Mouse (Mus musculus): ENCODE data around the gene Prr5l. TPM values are rescaled to one million over a fixed set of nuclear protein-coding genes. Genes with fewer than 3 reads are reported as not detected.

The Prr5l gene
- polyA plus RNA-seq, 1 experiment from 2014 or later: 6.3 TPM

DNA sequence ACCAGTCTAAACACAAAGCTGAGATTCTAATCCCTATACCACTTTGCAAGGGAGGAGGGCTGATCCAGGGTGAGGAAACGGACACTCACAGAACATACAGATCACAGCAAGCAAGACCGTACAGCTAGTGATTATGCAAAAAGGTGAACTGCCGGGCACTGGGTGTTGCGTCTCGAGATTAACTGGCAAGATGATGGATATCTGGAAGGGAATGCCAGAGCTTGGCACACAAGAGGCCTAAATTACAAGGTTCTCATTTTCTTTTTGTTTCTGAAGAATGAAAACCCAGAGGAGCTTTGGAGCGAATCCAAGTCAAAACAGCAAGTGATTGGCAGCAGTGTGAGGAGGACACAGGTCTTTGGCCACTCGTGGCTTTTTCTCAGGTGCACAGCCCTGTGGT lies 28.0 kb downstream of the Prr5l start:
- Histone ChIP-seq H3K36me3 (ENCODE audit: control insufficient read depth, insufficient read depth, low read length) (no peaks in the 10 kb centered on the region), H3K4me3 (ENCODE audit: low read length) (no peak overlapping the region), H3K4me1 (ENCODE audit: control insufficient read depth, insufficient read depth, low read depth, low read length) (no peaks in the 10 kb centered on the region), H3K27me3 (replicated peaks; ENCODE audit: control insufficient read depth, insufficient read depth, low read length) (no peaks in the 10 kb centered on the region), H3K4me2 (ENCODE audit: low read length) (no peak overlapping the region), H3K9me3 (ENCODE audit: control insufficient read depth, low read length) (no peaks in the 10 kb centered on the region), H3K27ac (ENCODE audit: low read depth, low read length) (no peak overlapping the region), H3K9ac (ENCODE audit: low read depth, low read length) (no peak overlapping the region)
- no peak for ATAC-seq
- WGBS: 61% methylated on average over 7 of the region's 7 CpGs

DNA sequence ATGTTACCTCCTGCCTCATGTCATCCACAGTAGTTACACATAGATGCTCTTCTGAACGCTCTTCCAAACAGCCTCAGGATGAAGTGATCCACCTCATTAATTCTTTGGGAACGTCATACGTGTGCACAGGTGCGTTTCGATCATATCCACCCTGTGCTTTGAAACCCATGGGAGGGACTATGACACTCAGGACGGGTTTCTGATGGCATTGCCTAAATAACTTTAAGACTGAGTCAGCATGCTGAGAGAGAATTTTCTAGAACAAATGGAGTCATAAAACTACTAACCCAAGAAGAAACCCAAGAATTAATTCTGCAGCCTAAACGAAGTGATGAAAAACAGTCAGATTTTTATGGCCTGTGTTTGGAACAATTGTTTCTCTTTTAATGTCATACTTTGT lies 40.1 kb downstream of the Prr5l start:
- Histone ChIP-seq H3K9ac (ENCODE audit: low read depth, low read length) (no peak overlapping the region), H3K27ac (ENCODE audit: low read depth, low read length) (no peak overlapping the region), H3K4me2 (ENCODE audit: low read length) (no peak overlapping the region), H3K9me3 (ENCODE audit: control insufficient read depth, low read length) (no peaks in the 10 kb centered on the region), H3K27me3 (replicated peaks; ENCODE audit: control insufficient read depth, insufficient read depth, low read length) (no peaks in the 10 kb centered on the region), H3K36me3 (ENCODE audit: control insufficient read depth, insufficient read depth, low read length) (no peaks in the 10 kb centered on the region), H3K4me1 (ENCODE audit: control insufficient read depth, insufficient read depth, low read depth, low read length) (no peaks in the 10 kb centered on the region), H3K4me3 (ENCODE audit: low read length) (no peak overlapping the region)
- 85% methylated on average over 7 of the region's 7 CpGs for WGBS
- ATAC-seq: no peak

- no peak for ATAC-seq
- no peak overlapping the region for H3K4me2 ChIP-seq (ENCODE audit: low read length)
- no peaks in the 10 kb centered on the region for H3K4me1 ChIP-seq (ENCODE audit: control insufficient read depth, insufficient read depth, low read depth, low read length)
- H3K9me3 ChIP-seq (ENCODE audit: control insufficient read depth, low read length): no peaks in the 10 kb centered on the region
- no peaks in the 10 kb centered on the region; the same call in 1 of the 2 replicates for H3K27me3 ChIP-seq (replicated peaks; ENCODE audit: control insufficient read depth, insufficient read depth, low read length)
- 90% methylated on average over 9 of the region's 9 CpGs for WGBS
- H3K4me3 ChIP-seq (ENCODE audit: low read length): no peak overlapping the region
- no peak overlapping the region for H3K9ac ChIP-seq (ENCODE audit: low read depth, low read length)
- no peaks in the 10 kb centered on the region for H3K36me3 ChIP-seq (ENCODE audit: control insufficient read depth, insufficient read depth, low read length)
- no peak overlapping the region for H3K27ac ChIP-seq (ENCODE audit: low read depth, low read length)
Observed at GRCm38 (mm10) chr2:101834816-101835523, 47.9 kb downstream of the Prr5l start.

GRCm38 (mm10) chr2:101832361-101832760 lies 50.5 kb downstream of the Prr5l start:
- Histone ChIP-seq H3K4me2 (ENCODE audit: low read length) (no peak overlapping the region), H3K4me1 (ENCODE audit: control insufficient read depth, insufficient read depth, low read depth, low read length) (no peaks in the 10 kb centered on the region), H3K9me3 (ENCODE audit: control insufficient read depth, low read length) (no peaks in the 10 kb centered on the region), H3K36me3 (ENCODE audit: control insufficient read depth, insufficient read depth, low read length) (no peaks in the 10 kb centered on the region), H3K27ac (ENCODE audit: low read depth, low read length) (no peak overlapping the region), H3K27me3 (replicated peaks; ENCODE audit: control insufficient read depth, insufficient read depth, low read length) (no peaks in the 10 kb centered on the region; the same call in 1 of the 2 replicates), H3K9ac (ENCODE audit: low read depth, low read length) (no peak overlapping the region), H3K4me3 (ENCODE audit: low read length) (no peak overlapping the region)
- no peak for ATAC-seq
- WGBS: 83% methylated on average over 9 of the region's 9 CpGs

DNA sequence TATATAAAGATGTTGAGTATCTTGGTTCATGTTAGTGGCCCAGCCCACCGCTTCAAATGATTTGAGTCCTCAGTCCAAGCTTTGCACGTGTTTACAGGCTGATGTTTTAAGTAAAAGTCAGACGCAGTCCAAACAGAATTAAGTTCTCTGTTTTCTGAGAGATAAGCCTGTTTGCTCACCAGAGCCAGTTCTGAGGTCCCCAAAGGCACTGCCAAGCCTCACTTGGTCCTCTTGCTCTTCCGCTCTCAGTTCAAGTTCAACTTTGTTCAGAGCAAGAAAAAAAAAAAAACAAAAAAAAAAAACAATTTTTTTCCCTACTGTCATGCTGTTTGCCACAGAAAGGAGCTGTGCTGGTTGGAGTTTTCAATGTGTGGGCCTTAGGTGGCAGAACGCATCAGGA lies 51.0 kb downstream of the Prr5l start:
- no peak for ATAC-seq

DNA sequence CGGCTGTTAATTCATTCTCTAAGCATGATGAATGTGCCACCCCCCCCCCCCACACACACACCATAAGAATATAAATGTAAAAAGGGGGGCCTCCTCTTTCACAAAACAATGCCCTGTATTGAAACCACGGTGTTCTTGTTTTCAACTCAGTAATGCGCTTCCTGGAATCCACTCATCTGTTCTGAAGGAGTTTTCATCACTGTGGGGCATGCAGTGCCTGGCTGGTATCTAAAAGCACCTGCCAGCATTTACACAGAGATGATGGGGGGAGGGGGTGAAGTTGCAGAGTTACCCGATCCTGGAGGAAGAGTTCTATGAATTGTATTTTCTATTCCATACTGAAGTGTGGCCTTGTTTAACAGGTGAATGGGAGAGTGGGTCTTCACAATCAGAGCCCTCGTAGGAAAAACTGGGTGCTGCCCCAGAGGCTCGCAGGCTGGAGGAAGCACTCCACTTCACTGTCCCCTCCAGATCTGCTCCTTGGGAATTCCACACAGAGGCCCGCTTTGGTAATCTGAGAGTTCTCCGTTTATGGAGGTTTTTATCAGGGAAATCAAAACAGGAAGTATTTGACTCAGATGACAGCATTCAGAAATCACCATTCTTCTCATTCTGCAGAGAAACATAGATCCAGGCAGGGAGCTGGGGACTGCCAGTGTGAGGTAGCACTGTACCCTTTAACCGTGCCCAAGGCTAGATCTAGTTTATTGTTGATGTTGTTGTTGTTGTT lies 52.5 kb downstream of the Prr5l start:
- Histone ChIP-seq H3K9ac (ENCODE audit: low read depth, low read length) (no peak overlapping the region), H3K4me1 (ENCODE audit: control insufficient read depth, insufficient read depth, low read depth, low read length) (no peaks in the 10 kb centered on the region), H3K27me3 (replicated peaks; ENCODE audit: control insufficient read depth, insufficient read depth, low read length) (no peaks in the 10 kb centered on the region), H3K36me3 (ENCODE audit: control insufficient read depth, insufficient read depth, low read length) (no peaks in the 10 kb centered on the region), H3K4me3 (ENCODE audit: low read length) (no peak overlapping the region), H3K9me3 (ENCODE audit: control insufficient read depth, low read length) (no peaks in the 10 kb centered on the region), H3K27ac (ENCODE audit: low read depth, low read length) (no peak overlapping the region), H3K4me2 (ENCODE audit: low read length) (no peak overlapping the region)
- no peak for ATAC-seq
- WGBS: 50% methylated on average over 9 of the region's 9 CpGs

More for the DNA sequence above, 51.0 kb downstream of the Prr5l start:
- Histone ChIP-seq H3K4me2 (ENCODE audit: low read length) (no peak overlapping the region), H3K4me3 (ENCODE audit: low read length) (no peak overlapping the region), H3K9ac (ENCODE audit: low read depth, low read length) (no peak overlapping the region), H3K27me3 (replicated peaks; ENCODE audit: control insufficient read depth, insufficient read depth, low read length) (no peaks in the 10 kb centered on the region; the same call in 1 of the 2 replicates), H3K36me3 (ENCODE audit: control insufficient read depth, insufficient read depth, low read length) (no peaks in the 10 kb centered on the region), H3K27ac (ENCODE audit: low read depth, low read length) (no peak overlapping the region), H3K9me3 (ENCODE audit: control insufficient read depth, low read length) (no peaks in the 10 kb centered on the region), H3K4me1 (ENCODE audit: control insufficient read depth, insufficient read depth, low read depth, low read length) (no peaks in the 10 kb centered on the region)
- 90% methylated on average over 5 of the region's 5 CpGs for WGBS

DNA sequence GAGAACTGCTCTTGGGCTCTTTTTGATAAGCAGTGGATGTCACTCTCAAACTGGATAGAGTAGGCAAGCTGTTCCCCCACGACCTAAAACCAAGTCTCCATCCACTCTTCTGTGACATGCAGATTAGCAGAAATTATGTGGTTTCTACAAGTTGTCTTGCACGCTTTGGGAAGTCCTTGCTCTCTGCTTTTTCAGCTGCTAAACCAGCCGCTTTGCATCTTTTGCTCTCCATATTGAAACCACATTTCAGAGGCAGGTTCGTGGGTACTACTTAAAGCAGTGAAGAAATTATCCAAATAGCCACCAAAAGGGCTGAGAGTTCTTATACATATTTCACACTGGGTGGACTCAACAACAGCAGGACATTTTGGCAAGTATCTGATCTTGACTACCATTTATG lies 53.8 kb downstream of the Prr5l start:
- Histone ChIP-seq H3K9me3 (ENCODE audit: control insufficient read depth, low read length) (no peaks in the 10 kb centered on the region), H3K4me3 (ENCODE audit: low read length) (no peak overlapping the region), H3K4me2 (ENCODE audit: low read length) (no peak overlapping the region), H3K27me3 (replicated peaks; ENCODE audit: control insufficient read depth, insufficient read depth, low read length) (no peaks in the 10 kb centered on the region), H3K9ac (ENCODE audit: low read depth, low read length) (no peak overlapping the region), H3K36me3 (ENCODE audit: control insufficient read depth, insufficient read depth, low read length) (no peaks in the 10 kb centered on the region), H3K4me1 (ENCODE audit: control insufficient read depth, insufficient read depth, low read depth, low read length) (no peaks in the 10 kb centered on the region), H3K27ac (ENCODE audit: low read depth, low read length) (no peak overlapping the region)
- WGBS: 83% methylated on average over 4 of the region's 4 CpGs
- ATAC-seq: no peak

DNA sequence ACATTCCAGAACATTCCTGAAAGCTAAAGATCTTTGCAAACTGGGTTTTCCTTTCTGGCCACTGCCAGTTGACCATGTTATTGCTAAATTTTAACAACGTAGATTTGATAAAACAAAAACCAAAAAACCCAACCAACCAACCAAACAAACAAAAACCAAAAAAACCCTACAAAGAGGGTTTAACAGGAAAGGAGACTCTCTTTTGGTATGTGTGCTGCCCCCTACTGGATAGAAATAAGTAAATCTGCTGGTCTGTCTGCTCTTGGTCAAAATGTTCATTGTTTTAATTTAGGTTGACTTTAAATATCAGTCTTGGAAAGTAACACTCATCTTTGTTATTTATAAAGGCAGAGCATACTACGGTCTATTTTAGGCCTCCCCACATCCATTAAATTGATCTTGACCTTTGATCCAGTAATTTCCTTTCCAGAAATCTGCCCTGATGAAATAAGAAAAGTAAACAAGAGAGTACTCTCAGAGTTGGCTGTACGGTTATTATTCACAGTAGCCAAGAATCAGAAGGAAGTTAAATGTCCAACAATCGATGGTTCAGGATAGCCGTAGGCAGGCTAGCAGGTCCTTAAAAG lies 54.7 kb downstream of the Prr5l start:
- Histone ChIP-seq H3K4me3 (ENCODE audit: low read length) (no peak overlapping the region), H3K36me3 (ENCODE audit: control insufficient read depth, insufficient read depth, low read length) (no peaks in the 10 kb centered on the region), H3K9ac (ENCODE audit: low read depth, low read length) (no peak overlapping the region), H3K27me3 (replicated peaks; ENCODE audit: control insufficient read depth, insufficient read depth, low read length) (no peaks in the 10 kb centered on the region), H3K27ac (ENCODE audit: low read depth, low read length) (no peak overlapping the region), H3K4me2 (ENCODE audit: low read length) (no peak overlapping the region), H3K9me3 (ENCODE audit: control insufficient read depth, low read length) (no peaks in the 10 kb centered on the region), H3K4me1 (ENCODE audit: control insufficient read depth, insufficient read depth, low read depth, low read length) (no peaks in the 10 kb centered on the region)
- 73% methylated on average over 5 of the region's 5 CpGs for WGBS
- no peak for ATAC-seq

- Histone ChIP-seq H3K27ac (ENCODE audit: low read depth, low read length) (no peak overlapping the region), H3K4me1 (ENCODE audit: control insufficient read depth, insufficient read depth, low read depth, low read length) (no peaks in the 10 kb centered on the region), H3K4me3 (ENCODE audit: low read length) (no peak overlapping the region), H3K9me3 (ENCODE audit: control insufficient read depth, low read length) (no peaks in the 10 kb centered on the region), H3K4me2 (ENCODE audit: low read length) (no peak overlapping the region), H3K36me3 (ENCODE audit: control insufficient read depth, insufficient read depth, low read length) (no peaks in the 10 kb centered on the region), H3K9ac (ENCODE audit: low read depth, low read length) (no peak overlapping the region), H3K27me3 (replicated peaks; ENCODE audit: control insufficient read depth, insufficient read depth, low read length) (no peaks in the 10 kb centered on the region)
- ATAC-seq: no peak
- WGBS: 52% methylated on average over 5 of the region's 5 CpGs
Observed at GRCm38 (mm10) chr2:101827626-101828025, 55.2 kb downstream of the Prr5l start.

Measured in hindbrain, embryonic 16.5 days (tissue).